Comparison of ENCODE assay signal across 8 mouse cellular contexts in the genomic region with DNA sequence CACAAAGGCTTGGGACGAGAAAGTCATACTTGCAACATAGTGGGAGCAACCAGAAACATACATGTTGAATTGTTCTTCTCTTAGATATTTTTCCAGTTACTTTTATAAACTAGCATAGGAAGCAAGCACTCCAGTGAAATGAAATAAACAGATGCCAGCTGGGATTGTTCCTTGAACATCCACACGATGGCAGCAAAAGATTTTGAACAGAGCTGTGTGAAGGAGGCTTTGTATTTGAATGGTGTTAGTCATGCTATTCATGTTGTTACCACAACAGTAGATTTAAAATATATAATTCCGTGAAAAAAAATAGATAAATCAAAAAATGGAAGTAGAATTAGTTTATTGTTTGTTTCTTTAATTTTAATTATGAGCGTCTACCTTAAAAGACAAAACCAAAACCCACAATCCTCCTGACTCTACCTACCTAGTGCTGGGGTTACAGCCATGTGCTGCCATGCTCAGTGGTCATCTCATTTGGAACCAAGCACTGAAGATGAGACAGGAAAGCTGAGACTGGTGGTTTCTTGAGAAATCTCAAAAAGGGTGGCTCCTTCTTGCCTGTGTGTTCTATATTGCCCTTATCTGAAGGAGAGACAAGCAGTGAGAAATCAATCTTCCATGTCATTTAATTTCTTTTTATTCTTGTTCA.
DNase-seq lines count a peak whose midpoint lies in the region; ATAC-seq and TF ChIP-seq lines count a peak whose summit lies in the region.

No protein-coding gene starts in this region.

- H3K27me3 ChIP-seq in lung, postnatal 0 days (replicated peaks; ENCODE audit: insufficient read depth, low read length) = no peaks in the 10 kb centered on the region

- no peak for ATAC-seq in lung, postnatal 0 days

- peak; percentile 38 to 83 for DNase-seq in adrenal gland, adult (ENCODE audit: inconsistent age in 2 of 2, low spot score in 1 of 2)
- no peak for DNase-seq in adrenal gland, postnatal 4 days (ENCODE audit: low spot score in 2 of 2)
- peak; percentile 77 for DNase-seq in adipocyte (ENCODE audit: low spot score)
- peak; percentile 74 for DNase-seq in embryo, embryonic 10 days (ENCODE audit: low spot score)
- DNase-seq in heart, postnatal 4 days = peak; percentile 72
- peak; percentile 55 to 70 for DNase-seq in kidney, postnatal 36 days
- DNase-seq in lung, postnatal 0 days (ENCODE audit: low spot score) = peak; percentile 71
- peak; percentile 71 for DNase-seq in right cerebral cortex, adult 18-20 months

- no peaks in the 10 kb centered on the region for H3K9me3 ChIP-seq in lung, postnatal 0 days (ENCODE audit: low read length)

- no peak overlapping the region for H3K4me2 ChIP-seq in lung, postnatal 0 days (replicated peaks; ENCODE audit: low read depth, low read length)

- TF ChIP-seq CTCF in lung, postnatal 0 days (IDR thresholded peaks at IDR 0.05) = peak; percentile 80

- no peak overlapping the region for H3K4me3 ChIP-seq in lung, postnatal 0 days (ENCODE audit: low read depth, low read length)

- H3K4me1 ChIP-seq in lung, postnatal 0 days (ENCODE audit: insufficient read depth, low read depth, low read length) = no peaks in the 10 kb centered on the region

- TF ChIP-seq EP300 in lung, postnatal 0 days (IDR thresholded peaks at IDR 0.05) = no peak

- H3K9ac ChIP-seq in lung, postnatal 0 days (replicated peaks; ENCODE audit: low read depth) = no peak overlapping the region

- no peaks in the 10 kb centered on the region for H3K36me3 ChIP-seq in lung, postnatal 0 days (ENCODE audit: insufficient read depth, low read length)

- 24% methylated on average over 4 of the region's 4 CpGs for WGBS in lung, postnatal 0 days

- no peak overlapping the region for H3K27ac ChIP-seq in lung, postnatal 0 days (ENCODE audit: low read length)

Comparison
In these comparisons a context has a peak if more than half of its experiments do, and no peak if none do; other contexts are left out.
1. DNase-seq: peak in adrenal gland, adult (2 of 2), adipocyte (single experiment), embryo, embryonic 10 days (single experiment), heart, postnatal 4 days (single experiment), kidney, postnatal 36 days (2 of 2), lung, postnatal 0 days (single experiment) and right cerebral cortex, adult 18-20 months (single experiment); none in adrenal gland, postnatal 4 days (0 of 2).